Mouse (Mus musculus): ENCODE measurements around the gene Fap. TPM values are rescaled to one million over a fixed set of nuclear protein-coding genes. Genes with fewer than 3 reads are reported as not detected.
A peak's percentile ranks its signal among the peaks of the same experiment; 100 is the strongest.

Gene Fap
- polyA plus RNA-seq, 1 experiment from 2014 or later, result 1.9 TPM

DNA sequence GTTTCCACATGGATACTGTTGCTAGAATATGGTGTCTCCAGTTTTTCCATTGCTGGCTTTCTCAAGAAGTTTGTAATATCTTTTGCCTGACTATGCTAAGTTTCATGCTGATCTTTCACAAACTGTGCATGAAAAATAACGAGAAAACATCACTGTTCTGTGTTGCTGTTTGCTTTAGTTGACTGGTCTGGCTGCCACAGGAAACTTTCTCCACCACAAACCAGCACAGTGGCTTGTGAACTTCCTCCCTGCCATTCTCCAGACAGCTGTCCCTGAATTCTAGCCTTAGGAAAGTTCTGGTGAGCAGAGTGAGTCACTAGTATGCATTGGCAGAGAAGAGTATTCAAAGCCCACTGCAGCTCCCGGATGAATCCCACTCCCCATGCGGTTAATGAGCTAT, 1.1 kb upstream of the Fap start:
- no peak overlapping the region for H3K9ac ChIP-seq
- no peak for ATAC-seq (ENCODE audit: extremely low read depth, insufficient number of reproducible peaks, low FRiP score, low TSS enrichment)
- H3K9me3 ChIP-seq, result no peaks in the 10 kb centered on the region
- H3K4me1 ChIP-seq, result no peaks in the 10 kb centered on the region
- no peak overlapping the region for H3K4me3 ChIP-seq
- WGBS, result 73% methylated on average over 3 of the region's 3 CpGs
- no peak overlapping the region for H3K4me2 ChIP-seq
- H3K36me3 ChIP-seq, result no peaks in the 10 kb centered on the region
- H3K27me3 ChIP-seq (replicated peaks), result no peaks in the 10 kb centered on the region
- no peak overlapping the region for H3K27ac ChIP-seq (replicated peaks)

- 74% methylated on average over 7 of the region's 7 CpGs for WGBS
Observed at GRCm38 (mm10) chr2:62574250-62574649, 375 bp upstream of the Fap start.

GRCm38 (mm10) chr2:62573099-62573752, 649 bp downstream of the Fap start:
- H3K9ac ChIP-seq, result no peak overlapping the region
- H3K36me3 ChIP-seq, result no peaks in the 10 kb centered on the region
- WGBS, result 72% methylated on average over 10 of the region's 10 CpGs
- peak overlapping the region; percentile 30 for H3K4me2 ChIP-seq
- no peak for ATAC-seq (ENCODE audit: extremely low read depth, insufficient number of reproducible peaks, low FRiP score, low TSS enrichment)
- H3K4me3 ChIP-seq, result peak overlapping the region; percentile 22
- H3K4me1 ChIP-seq, result no peaks in the 10 kb centered on the region
- no peaks in the 10 kb centered on the region for H3K9me3 ChIP-seq
- no peaks in the 10 kb centered on the region for H3K27me3 ChIP-seq (replicated peaks)
- peak overlapping the region; percentile 50 for H3K27ac ChIP-seq (replicated peaks)

More at GRCm38 (mm10) chr2:62574250-62574649, 375 bp upstream of the Fap start:
- no peak overlapping the region for H3K9ac ChIP-seq
- H3K4me3 ChIP-seq, result no peak overlapping the region
- no peaks in the 10 kb centered on the region for H3K9me3 ChIP-seq
- H3K4me2 ChIP-seq, result no peak overlapping the region
- no peak overlapping the region for H3K27ac ChIP-seq (replicated peaks)
- no peaks in the 10 kb centered on the region for H3K4me1 ChIP-seq
- no peaks in the 10 kb centered on the region for H3K27me3 ChIP-seq (replicated peaks)
- H3K36me3 ChIP-seq, result no peaks in the 10 kb centered on the region
- no peak for ATAC-seq (ENCODE audit: extremely low read depth, insufficient number of reproducible peaks, low FRiP score, low TSS enrichment)

- Histone ChIP-seq H3K27me3 (replicated peaks) (no peaks in the 10 kb centered on the region), H3K36me3 (no peaks in the 10 kb centered on the region)
- 77% methylated on average over 1 of the region's 1 CpGs for WGBS
Observed at GRCm38 (mm10) chr2:62564687-62565086, 9.2 kb downstream of the Fap start.

GRCm38 (mm10) chr2:62562661-62563485, 11.0 kb downstream of the Fap start:
- H3K36me3 ChIP-seq, result no peaks in the 10 kb centered on the region
- H3K4me3 ChIP-seq, result no peak overlapping the region
- no peak overlapping the region for H3K27ac ChIP-seq (replicated peaks)
- H3K4me1 ChIP-seq, result no peaks in the 10 kb centered on the region
- no peak for ATAC-seq (ENCODE audit: extremely low read depth, insufficient number of reproducible peaks, low FRiP score, low TSS enrichment)
- H3K9ac ChIP-seq, result no peak overlapping the region
- H3K4me2 ChIP-seq, result no peak overlapping the region
- no peaks in the 10 kb centered on the region for H3K27me3 ChIP-seq (replicated peaks)
- no peaks in the 10 kb centered on the region for H3K9me3 ChIP-seq
- 63% methylated on average over 5 of the region's 5 CpGs for WGBS

More at GRCm38 (mm10) chr2:62564687-62565086, 9.2 kb downstream of the Fap start:
- no peak for ATAC-seq (ENCODE audit: extremely low read depth, insufficient number of reproducible peaks, low FRiP score, low TSS enrichment)
- H3K27ac ChIP-seq (replicated peaks), result no peak overlapping the region
- H3K9ac ChIP-seq, result no peak overlapping the region
- H3K4me3 ChIP-seq, result no peak overlapping the region
- no peaks in the 10 kb centered on the region for H3K4me1 ChIP-seq
- no peaks in the 10 kb centered on the region for H3K9me3 ChIP-seq
- H3K4me2 ChIP-seq, result no peak overlapping the region

DNA sequence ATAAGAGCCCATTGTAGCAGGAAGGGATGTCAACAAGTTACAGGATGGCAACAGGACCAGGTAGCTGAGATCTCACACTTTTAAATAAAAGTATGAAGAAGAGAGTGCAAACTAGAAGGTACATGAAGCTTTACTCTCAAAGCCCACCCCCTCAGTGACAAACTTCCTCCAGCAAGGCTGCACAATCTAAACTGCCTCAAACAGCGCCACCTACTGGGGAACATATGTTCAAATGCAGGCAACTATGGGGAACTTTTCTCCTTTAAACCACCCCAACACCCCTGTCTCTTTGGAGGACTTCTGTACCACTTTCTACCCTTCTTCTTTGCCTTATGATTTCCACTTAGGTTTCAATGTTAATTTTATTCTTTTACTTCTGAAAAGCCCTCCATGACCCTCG, 16.5 kb downstream of the Fap start:
- Histone ChIP-seq H3K27me3 (replicated peaks) (no peaks in the 10 kb centered on the region), H3K4me1 (no peaks in the 10 kb centered on the region), H3K36me3 (no peaks in the 10 kb centered on the region), H3K4me2 (no peak overlapping the region), H3K9ac (no peak overlapping the region), H3K4me3 (no peak overlapping the region), H3K27ac (replicated peaks) (no peak overlapping the region), H3K9me3 (no peaks in the 10 kb centered on the region)
- 62% methylated on average over 2 of the region's 2 CpGs for WGBS
- ATAC-seq (ENCODE audit: extremely low read depth, insufficient number of reproducible peaks, low FRiP score, low TSS enrichment), result no peak

DNA sequence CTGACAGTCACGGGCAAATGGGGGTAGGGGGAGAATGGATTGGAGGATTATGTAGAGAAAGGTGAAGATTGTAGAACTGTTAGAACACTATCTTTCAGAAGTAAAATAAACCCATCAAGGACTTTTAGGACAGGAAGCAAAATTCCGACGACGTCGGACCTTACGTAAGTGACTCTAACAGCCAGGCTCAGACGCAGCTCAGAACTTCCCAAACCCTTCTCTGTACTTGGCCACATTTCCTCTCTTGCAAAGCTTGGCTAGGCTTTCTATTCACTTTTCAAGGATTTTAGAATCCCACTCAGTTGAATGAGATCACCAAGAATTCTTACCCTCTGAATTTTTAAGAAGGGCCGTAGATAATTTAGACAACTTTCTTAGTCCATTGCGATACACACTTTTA, 17.5 kb downstream of the Fap start:
- no peak for ATAC-seq (ENCODE audit: extremely low read depth, insufficient number of reproducible peaks, low FRiP score, low TSS enrichment)
- no peak overlapping the region for H3K4me3 ChIP-seq
- no peaks in the 10 kb centered on the region for H3K27me3 ChIP-seq (replicated peaks)
- H3K36me3 ChIP-seq, result no peaks in the 10 kb centered on the region
- no peaks in the 10 kb centered on the region for H3K9me3 ChIP-seq
- no peak overlapping the region for H3K9ac ChIP-seq
- H3K4me2 ChIP-seq, result no peak overlapping the region
- 86% methylated on average over 9 of the region's 9 CpGs for WGBS
- no peak overlapping the region for H3K27ac ChIP-seq (replicated peaks)
- no peaks in the 10 kb centered on the region for H3K4me1 ChIP-seq

DNA sequence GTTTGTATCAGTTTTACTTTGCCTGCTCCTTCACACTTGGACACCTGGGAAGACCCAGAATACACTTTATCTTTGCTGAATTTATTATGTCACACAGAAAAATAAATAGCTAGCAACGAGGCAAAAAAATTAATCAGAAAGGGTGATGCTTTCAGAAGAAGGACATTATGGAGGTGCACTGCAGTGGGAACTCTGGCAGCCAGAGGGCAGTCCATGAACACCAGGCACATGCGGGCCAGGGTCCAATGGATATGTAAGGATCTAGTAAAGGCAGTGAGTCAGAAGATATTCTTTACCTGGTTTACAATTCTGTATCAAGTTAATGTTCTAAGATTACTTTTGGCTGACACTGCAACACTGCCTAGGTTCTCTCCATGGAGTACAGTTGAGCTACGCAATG, 24.2 kb downstream of the Fap start:
- no peak overlapping the region for H3K27ac ChIP-seq (replicated peaks)
- H3K9me3 ChIP-seq, result no peaks in the 10 kb centered on the region
- ATAC-seq (ENCODE audit: extremely low read depth, insufficient number of reproducible peaks, low FRiP score, low TSS enrichment), result no peak
- no peak overlapping the region for H3K4me2 ChIP-seq
- no peaks in the 10 kb centered on the region for H3K27me3 ChIP-seq (replicated peaks)
- no peaks in the 10 kb centered on the region for H3K36me3 ChIP-seq
- no peak overlapping the region for H3K9ac ChIP-seq
- no peaks in the 10 kb centered on the region for H3K4me1 ChIP-seq
- no peak overlapping the region for H3K4me3 ChIP-seq
- 68% methylated on average over 3 of the region's 3 CpGs for WGBS

- 77% methylated on average over 4 of the region's 4 CpGs for WGBS
- ATAC-seq (ENCODE audit: extremely low read depth, insufficient number of reproducible peaks, low FRiP score, low TSS enrichment), result no peak
- Histone ChIP-seq H3K27me3 (replicated peaks) (no peaks in the 10 kb centered on the region), H3K9me3 (no peaks in the 10 kb centered on the region), H3K4me1 (no peaks in the 10 kb centered on the region), H3K36me3 (no peaks in the 10 kb centered on the region), H3K4me2 (no peak overlapping the region), H3K27ac (replicated peaks) (no peak overlapping the region), H3K9ac (no peak overlapping the region), H3K4me3 (no peak overlapping the region)
Observed at GRCm38 (mm10) chr2:62549131-62549530, 24.7 kb downstream of the Fap start.

- H3K4me1 ChIP-seq, result no peaks in the 10 kb centered on the region
- no peaks in the 10 kb centered on the region for H3K36me3 ChIP-seq
- 81% methylated on average over 5 of the region's 5 CpGs for WGBS
- no peaks in the 10 kb centered on the region for H3K9me3 ChIP-seq
- no peak overlapping the region for H3K27ac ChIP-seq (replicated peaks)
- H3K9ac ChIP-seq, result no peak overlapping the region
- ATAC-seq (ENCODE audit: extremely low read depth, insufficient number of reproducible peaks, low FRiP score, low TSS enrichment), result no peak
- no peaks in the 10 kb centered on the region for H3K27me3 ChIP-seq (replicated peaks)
- no peak overlapping the region for H3K4me3 ChIP-seq
- H3K4me2 ChIP-seq, result no peak overlapping the region
Observed at GRCm38 (mm10) chr2:62548104-62548503, 25.8 kb downstream of the Fap start.

- no peak overlapping the region for H3K4me2 ChIP-seq
- no peak overlapping the region for H3K4me3 ChIP-seq
- no peaks in the 10 kb centered on the region for H3K9me3 ChIP-seq
- H3K4me1 ChIP-seq, result no peaks in the 10 kb centered on the region
- H3K9ac ChIP-seq, result no peak overlapping the region
- H3K27me3 ChIP-seq (replicated peaks), result no peaks in the 10 kb centered on the region
- no peaks in the 10 kb centered on the region for H3K36me3 ChIP-seq
- ATAC-seq (ENCODE audit: extremely low read depth, insufficient number of reproducible peaks, low FRiP score, low TSS enrichment), result no peak
- H3K27ac ChIP-seq (replicated peaks), result no peak overlapping the region
- WGBS, result 60% methylated on average over 8 of the region's 8 CpGs
Observed at GRCm38 (mm10) chr2:62535483-62535882, 38.4 kb downstream of the Fap start.

GRCm38 (mm10) chr2:62531065-62531464, 42.8 kb downstream of the Fap start:
- Histone ChIP-seq H3K27me3 (replicated peaks) (no peaks in the 10 kb centered on the region), H3K27ac (replicated peaks) (no peak overlapping the region), H3K4me1 (no peaks in the 10 kb centered on the region), H3K9me3 (no peaks in the 10 kb centered on the region), H3K4me3 (no peak overlapping the region), H3K36me3 (no peaks in the 10 kb centered on the region), H3K9ac (no peak overlapping the region), H3K4me2 (no peak overlapping the region)
- ATAC-seq (ENCODE audit: extremely low read depth, insufficient number of reproducible peaks, low FRiP score, low TSS enrichment), result no peak
- WGBS, result 68% methylated on average over 1 of the region's 1 CpGs

Data from heart, embryonic 13.5 days (tissue).